Mouse (Mus musculus) bone marrow macrophage, adult 2 months (primary cell): ENCODE results near the gene Man1a. TPM values are rescaled to one million over a fixed set of nuclear protein-coding genes. Genes with fewer than 3 reads are reported as not detected.

ENCODE experiments used
- H3K27ac ChIP-seq: 2 replicates; pipeline ENCODE4 v1.5.1; 2012; ENCODE audit warnings: low read depth, low read length; ENCODE audit not compliant: insufficient read depth
- H3K4me1 ChIP-seq: 2 replicates; pipeline ENCODE4 v1.6.1; 2012; ENCODE audit warnings: low read length; ENCODE audit not compliant: control insufficient read depth, insufficient read depth
- H3K4me3 ChIP-seq: 2 replicates; pipeline ENCODE4 v1.5.1; 2012; ENCODE audit warnings: mild to moderate bottlenecking, low read length, moderate library complexity; ENCODE audit not compliant: insufficient read depth
- CTCF ChIP-seq: IDR thresholded peaks from 2 replicates; pipeline ENCODE4 v1.5.1; 2012; ENCODE audit warnings: low read depth, mild to moderate bottlenecking, low read length, moderate library complexity
- POLR2A ChIP-seq: IDR thresholded peaks from 2 replicates; pipeline ENCODE4 v1.6.1; 2012; ENCODE audit warnings: mild to moderate bottlenecking, low read depth, low read length, borderline replicate concordance
- polyA plus RNA-seq: library from polyadenylated mRNA; stranded (reverse); fragments of >200 nt; gene quantifications from 2 replicates; pipeline ENCODE4 v1.2.4, GENCODE M21; 2012; ENCODE audit not compliant: missing spikeins, insufficient read depth, insufficient read length

Gene Man1a
- polyA plus RNA-seq, 1 experiment = 127 TPM

GRCm38 (mm10) chr10:54026738-54027427 is 49.5 kb downstream of the Man1a start:
- TF ChIP-seq POLR2A (no peak), CTCF (no peak)
- Histone ChIP-seq H3K27ac (no peak overlapping the region), H3K4me3 (no peak overlapping the region), H3K4me1 (peaks cover 4% of the 10 kb centered on the region; the same call in 1 of the 2 replicates)

GRCm38 (mm10) chr10:54026101-54026500 is 50.3 kb downstream of the Man1a start:
- Histone ChIP-seq H3K4me1 (0 out of 2 replicates have a peak, but pooled peaks cover 2% of the 10 kb centered on the region), H3K27ac (no peak overlapping the region), H3K4me3 (no peak overlapping the region)
- TF ChIP-seq CTCF = no peak
- TF ChIP-seq POLR2A = no peak

GRCm38 (mm10) chr10:54017904-54018454 is 58.4 kb downstream of the Man1a start:
- H3K27ac ChIP-seq = no peak overlapping the region
- no peak overlapping the region for H3K4me3 ChIP-seq
- H3K4me1 ChIP-seq = peaks cover 3% of the 10 kb centered on the region
- TF ChIP-seq CTCF = no peak
- TF ChIP-seq POLR2A = no peak

GRCm38 (mm10) chr10:54014116-54014758 is 62.2 kb downstream of the Man1a start:
- Histone ChIP-seq H3K4me3 (no peak overlapping the region), H3K4me1 (peaks cover 3% of the 10 kb centered on the region), H3K27ac (no peak overlapping the region)
- TF ChIP-seq CTCF (no peak), POLR2A (no peak)

- Histone ChIP-seq H3K4me3 (no peak overlapping the region), H3K4me1 (peaks cover 3% of the 10 kb centered on the region), H3K27ac (no peak overlapping the region)
- TF ChIP-seq POLR2A (no peak), CTCF (no peak)
These were observed 63.1 kb downstream of the Man1a start for GRCm38 (mm10) chr10:54013143-54013791.

- TF ChIP-seq POLR2A = no peak
- no peak for TF ChIP-seq CTCF
- no peaks in the 10 kb centered on the region for H3K4me1 ChIP-seq
- H3K27ac ChIP-seq = no peak overlapping the region
- H3K4me3 ChIP-seq = no peak overlapping the region
These were observed 67.3 kb downstream of the Man1a start for GRCm38 (mm10) chr10:54009154-54009553.

GRCm38 (mm10) chr10:54006868-54007267 is 69.5 kb downstream of the Man1a start:
- TF ChIP-seq CTCF (no peak), POLR2A (no peak)
- Histone ChIP-seq H3K4me1 (no peaks in the 10 kb centered on the region), H3K27ac (no peak overlapping the region), H3K4me3 (no peak overlapping the region)

GRCm38 (mm10) chr10:54005847-54006246 is 70.6 kb downstream of the Man1a start:
- Histone ChIP-seq H3K4me3 (no peak overlapping the region), H3K27ac (no peak overlapping the region), H3K4me1 (no peaks in the 10 kb centered on the region)
- no peak for TF ChIP-seq CTCF
- TF ChIP-seq POLR2A = no peak

- no peak for TF ChIP-seq POLR2A
- TF ChIP-seq CTCF = no peak
- no peaks in the 10 kb centered on the region for H3K4me1 ChIP-seq
- no peak overlapping the region for H3K4me3 ChIP-seq
- H3K27ac ChIP-seq = no peak overlapping the region
These were observed 73.5 kb downstream of the Man1a start for GRCm38 (mm10) chr10:54002936-54003335.
